Mouse (Mus musculus): ENCODE results near the gene Ifitm6.
"Not testable (repeated sequence)": the region's sequence is repeated elsewhere in the genome, so short reads cannot be mapped to it uniquely, and the experiment has no call there.

The Ifitm6 gene

GRCm38 (mm10) chr7:140971479-140972171 lies 46.1 kb downstream of the Ifitm6 start:
- no peak for DNase-seq (ENCODE audit: low spot score in 2 of 2)

GRCm38 (mm10) chr7:140970931-140971330 lies 46.8 kb downstream of the Ifitm6 start:
- no peak for DNase-seq (ENCODE audit: low spot score in 2 of 2)

- DNase-seq (ENCODE audit: low spot score in 2 of 2), result not testable (repeated sequence)
Observed at GRCm38 (mm10) chr7:140968710-140969109, 49.0 kb downstream of the Ifitm6 start.

- DNase-seq (ENCODE audit: low spot score in 2 of 2), result peak in 1 of 2 experiments; percentile 60
Observed at GRCm38 (mm10) chr7:140967862-140968591, 49.7 kb downstream of the Ifitm6 start.

- peak in 1 of 2 experiments; percentile 26 for DNase-seq (ENCODE audit: low spot score in 2 of 2)
Observed at GRCm38 (mm10) chr7:140966921-140967320, 50.8 kb downstream of the Ifitm6 start, which contains the start of gene Ifitm1. Gene Ifitm1 (plus strand): TSS chr7:140967221.

Measured in urinary bladder, postnatal 4 days (tissue).